Mouse (Mus musculus): ENCODE data around the gene Dnase2a.

GRCm38 (mm10) chr8:84895963-84896362 lies 12.4 kb upstream of the Dnase2a start:
- TF ChIP-seq CTCF (IDR thresholded peaks at IDR 0.05; ENCODE audit: low read depth, low read length) (no peak), POLR2A (IDR thresholded peaks at IDR 0.05; ENCODE audit: extremely low read depth, insufficient read depth, low read length) (no peak)
